ENCODE assay signal across 8 mouse cellular contexts in genomic region chr15:97773108-97773507, GRCm38 (mm10). TPM values are rescaled to one million over a fixed set of nuclear protein-coding genes. Genes with fewer than 3 reads are reported as not detected.
DNase-seq lines count a peak whose midpoint lies in the region; ATAC-seq and TF ChIP-seq lines count a peak whose summit lies in the region.

No protein-coding gene starts in this region.

- 8% methylated on average over 5 of the region's 5 CpGs for WGBS in heart, embryonic 16.5 days
- WGBS in limb, embryonic 14.5 days, result 22% methylated on average over 5 of the region's 5 CpGs

- H3K27ac ChIP-seq in heart, embryonic 16.5 days (ENCODE audit: low read length), result peak overlapping the region; percentile 75
- H3K27ac ChIP-seq in limb, embryonic 14.5 days (replicated peaks; ENCODE audit: low read depth, low read length), result peak overlapping the region; percentile 48; the same call in 1 of the 2 replicates

- no peaks in the 10 kb centered on the region for H3K27me3 ChIP-seq in heart, embryonic 16.5 days (ENCODE audit: control insufficient read depth, insufficient read depth, low read length)
- H3K27me3 ChIP-seq in limb, embryonic 14.5 days (ENCODE audit: control insufficient read depth, insufficient read depth, low read length), result no peaks in the 10 kb centered on the region

- H3K4me3 ChIP-seq in heart, embryonic 16.5 days (ENCODE audit: low read length), result no peak overlapping the region; the same call in 1 of the 2 replicates
- H3K4me3 ChIP-seq in limb, embryonic 14.5 days (replicated peaks; ENCODE audit: low read length), result no peak overlapping the region

- ATAC-seq in heart, embryonic 16.5 days (replicated peaks; ENCODE audit: extremely low read depth, insufficient read depth, low FRiP score), result peak; percentile 85
- ATAC-seq in limb, embryonic 14.5 days (ENCODE audit: low FRiP score, low read depth), result peak; percentile 64
- ATAC-seq in inflammation-experienced regulatory T-cells, adult 6 months, result no peak
- no peak for ATAC-seq in CD4-positive, CD25-positive, alpha-beta regulatory T cell, adult 4 months

- 0 out of 2 replicates have a peak overlapping the region, but pooled peaks have one; percentile 6 for H3K9ac ChIP-seq in heart, embryonic 16.5 days (ENCODE audit: low read length)
- no peak overlapping the region for H3K9ac ChIP-seq in limb, embryonic 14.5 days (ENCODE audit: low read depth, low read length, severe bottlenecking)

- peaks cover 32% of the 10 kb centered on the region for H3K4me1 ChIP-seq in heart, embryonic 16.5 days (ENCODE audit: control insufficient read depth, insufficient read depth, low read length)
- peaks cover 29% of the 10 kb centered on the region for H3K4me1 ChIP-seq in limb, embryonic 14.5 days (ENCODE audit: control insufficient read depth, insufficient read depth, low read length)

- peak; percentile 52 for DNase-seq in R1 (ENCODE audit: low read depth, low spot score)
- peak; percentile 53 for DNase-seq in embryo, embryonic 10.5 days (ENCODE audit: low spot score)
- DNase-seq in limb, embryonic 14.5 days (ENCODE audit: low spot score), result peak; percentile 83
- peak; percentile 62 for DNase-seq in retina, embryonic 14.5 days (ENCODE audit: low spot score)
- DNase-seq in thymus, postnatal 0 days (ENCODE audit: low spot score), result no peak

- peak overlapping the region; percentile 10 for H3K4me2 ChIP-seq in heart, embryonic 16.5 days (ENCODE audit: low read depth, low read length)
- 0 out of 2 replicates have a peak overlapping the region, but pooled peaks have one; percentile 5 for H3K4me2 ChIP-seq in limb, embryonic 14.5 days (replicated peaks; ENCODE audit: low read depth, low read length, severe bottlenecking)

- no peaks in the 10 kb centered on the region for H3K9me3 ChIP-seq in heart, embryonic 16.5 days (replicated peaks; ENCODE audit: control insufficient read depth, low read length)
- no peaks in the 10 kb centered on the region for H3K9me3 ChIP-seq in limb, embryonic 14.5 days (ENCODE audit: control insufficient read depth, low read length)

- no peak for TF ChIP-seq POLR2A in limb, embryonic 14.5 days (IDR thresholded peaks at IDR 0.05; ENCODE audit: borderline replicate concordance, extremely low read depth, insufficient read depth, insufficient read length)

- no peaks in the 10 kb centered on the region for H3K36me3 ChIP-seq in heart, embryonic 16.5 days (ENCODE audit: control insufficient read depth, insufficient read depth)
- no peaks in the 10 kb centered on the region for H3K36me3 ChIP-seq in limb, embryonic 14.5 days (ENCODE audit: control insufficient read depth, insufficient read depth, low read length)

RNA-seq across cellular contexts. Expression of gene Slc48a1, which starts 5.2 kb away (rescaled TPM):
- 71.0 and 76.0 TPM in 2 replicates for polyA plus RNA-seq in heart, embryonic 16.5 days (2015; fragmentation: Nextera tagmentation; extraction: Ambion mirVana)
- polyA plus RNA-seq in limb, embryonic 14.5 days (2012; rRNA removed), result 23.4 and 29.1 TPM in 2 replicates
- polyA plus RNA-seq in limb, embryonic 14.5 days (2014; fragmentation: Nextera tagmentation; extraction: Ambion mirVana), result 46.2 and 47.3 TPM in 2 replicates
- 10 to 100 TPM; 30.1 to 34.1 (median 30.8) TPM for polyA plus RNA-seq in inflammation-experienced regulatory T-cells, adult 6 months (2017; shearing (Covaris generic))
- polyA plus RNA-seq in thymus, postnatal 0 days (2015; fragmentation: Nextera tagmentation; extraction: Ambion mirVana), result 44.5 and 48.3 TPM in 2 replicates
- 10 to 100 TPM; 33.9 to 37.1 TPM for polyA plus RNA-seq in CD4-positive, CD25-positive, alpha-beta regulatory T cell, adult 4 months (2017; shearing (Covaris generic))

RNA-seq across cellular contexts. Expression of gene Rapgef3, which starts 5.3 kb away (rescaled TPM):
- polyA plus RNA-seq in heart, embryonic 16.5 days (2015; fragmentation: Nextera tagmentation; extraction: Ambion mirVana), result 26.3 and 28.7 TPM in 2 replicates
- 21.7 and 30.9 TPM in 2 replicates for polyA plus RNA-seq in limb, embryonic 14.5 days (2012; rRNA removed)
- 8.0 and 8.4 TPM in 2 replicates for polyA plus RNA-seq in limb, embryonic 14.5 days (2014; fragmentation: Nextera tagmentation; extraction: Ambion mirVana)
- not detected for polyA plus RNA-seq in inflammation-experienced regulatory T-cells, adult 6 months (2017; shearing (Covaris generic))
- polyA plus RNA-seq in thymus, postnatal 0 days (2015; fragmentation: Nextera tagmentation; extraction: Ambion mirVana), result 61.7 and 72.6 TPM in 2 replicates
- 1 to 10 TPM in 1 of 2 experiments, under 1 TPM in 1; 0.31 to 1.5 TPM for polyA plus RNA-seq in CD4-positive, CD25-positive, alpha-beta regulatory T cell, adult 4 months (2017; shearing (Covaris generic))

RNA-seq across cellular contexts. Expression of gene Endou, which starts 42.0 kb away (rescaled TPM):
- polyA plus RNA-seq in heart, embryonic 16.5 days (2015; fragmentation: Nextera tagmentation; extraction: Ambion mirVana), result 2.8 and 9.6 TPM in 2 replicates
- polyA plus RNA-seq in limb, embryonic 14.5 days (2012; rRNA removed), result 7.1 and 9.4 TPM in 2 replicates
- 8.7 and 11.6 TPM in 2 replicates for polyA plus RNA-seq in limb, embryonic 14.5 days (2014; fragmentation: Nextera tagmentation; extraction: Ambion mirVana)
- polyA plus RNA-seq in inflammation-experienced regulatory T-cells, adult 6 months (2017; shearing (Covaris generic)), result not detected
- 159 and 186 TPM in 2 replicates for polyA plus RNA-seq in thymus, postnatal 0 days (2015; fragmentation: Nextera tagmentation; extraction: Ambion mirVana)
- polyA plus RNA-seq in CD4-positive, CD25-positive, alpha-beta regulatory T cell, adult 4 months (2017; shearing (Covaris generic)), result under 1 TPM in 1 of 2 experiments, not detected in 1; 0.22 TPM

Comparison
In these comparisons a context has a peak if more than half of its experiments do, and no peak if none do; other contexts are left out.
1. ATAC-seq: peak in heart, embryonic 16.5 days (single experiment) and limb, embryonic 14.5 days (single experiment); none in inflammation-experienced regulatory T-cells, adult 6 months (single experiment) and CD4-positive, CD25-positive, alpha-beta regulatory T cell, adult 4 months (single experiment).
2. RNA of gene Endou, which starts 42.0 kb away (polyA plus RNA-seq): 159 to 186 TPM in thymus, postnatal 0 days; 7.1 to 11.6 TPM in limb, embryonic 14.5 days, 2.8 to 9.6 TPM in heart, embryonic 16.5 days, 0.22 TPM in CD4-positive, CD25-positive, alpha-beta regulatory T cell, adult 4 months and not detected in inflammation-experienced regulatory T-cells, adult 6 months; every median in the first group is over 10 times any median in the second.